Mouse (Mus musculus) embryonic stem cell, embryonic (primary cell): ENCODE data around the gene Ripk1.

Experiments used
- CTCF ChIA-PET, 4 experiments: fragments of 300-600 bp in 2 of 4; fragments of 350-600 bp in 2 of 4; sonication (Branson Sonifier 250); formaldehyde crosslinking; loops; one replicate each; lab custom pipeline; 2022; ENCODE audit warnings: inconsistent platforms in 2 of 4; lab: Charles Lee
- POLR2A ChIA-PET, 4 experiments: fragments of 300-600 bp in 2 of 4; fragments of 350-600 bp in 2 of 4; sonication (Branson Sonifier 250); formaldehyde crosslinking; loops; one replicate each; lab custom pipeline; 2022; ENCODE audit warnings: antibody characterized with exemption in 4 of 4, inconsistent platforms in 1 of 4; lab: Charles Lee

Gene Ripk1

GRCm38 (mm10) chr13:34002058-34003006, at the start of gene Ripk1, which contains the start of gene Serpinb6a:
TSS of gene Ripk1 (plus strand) at chr13:34002363.
TSS of gene Serpinb6a (minus strand) at chr13:34002794.
- POLR2A ChIA-PET = interaction anchor here (0.6 to 3.7 kb wide), 58 partner anchors 7 to 872 kb away, joined by 3 to 39 read pairs (median 4); partner anchors contain the start of genes Bphl (in 3 of the 4), Psmg4 (in 3 of the 4), Tubb2b (in 3 of the 4) and Nqo2 (in 2 of the 4)
- CTCF ChIA-PET = interaction anchor here (0.6 to 3.3 kb wide), 22 partner anchors 8 to 1664 kb away, joined by 3 to 20 read pairs (median 3); partner anchors contain the start of genes Bphl (in 2 of the 4), Gmds (in 1 of the 4), Nqo2 (in 1 of the 4) and Serpinb6c (in 1 of the 4)

GRCm38 (mm10) chr13:33952947-33953346, 49.2 kb upstream of the Ripk1 start:
- CTCF ChIA-PET = interaction anchor here in 1 of 4 experiments (1.0 kb wide), 1 partner anchor 42 kb away, joined by 3 read pairs; no protein-coding TSS in a partner anchor
- POLR2A ChIA-PET = interaction anchor here in 2 of 4 experiments (1.6 to 2.4 kb wide), 2 partner anchors 12 to 50 kb away, joined by 4 to 6 read pairs; partner anchors contain the start of genes Nqo2 (in 1 of the 2), Ripk1 (in 1 of the 2) and Serpinb6a (in 1 of the 2)

- POLR2A ChIA-PET = interaction anchor here in 3 of 4 experiments (0.5 to 3.5 kb wide), 19 partner anchors 9 to 652 kb away, joined by 3 to 14 read pairs (median 4); partner anchors contain the start of genes Ripk1 (in 2 of the 3), Serpinb6a (in 2 of the 3), Bphl (in 1 of the 3) and Serpinb6c (in 1 of the 3)
- CTCF ChIA-PET = interaction anchor here (0.5 to 4.0 kb wide), 47 partner anchors 9 to 256 kb away, joined by 3 to 67 read pairs (median 4); partner anchors contain the start of genes Ripk1 (in 2 of the 4), Serpinb6a (in 2 of the 4) and Bphl (in 1 of the 4)
These were observed 45.4 kb upstream of the Ripk1 start for GRCm38 (mm10) chr13:33956571-33957421.

GRCm38 (mm10) chr13:33959771-33960170, 42.4 kb upstream of the Ripk1 start:
- CTCF ChIA-PET = interaction anchor here in 2 of 4 experiments (0.6 to 1.3 kb wide), 3 partner anchors 35 to 987 kb away, joined by 3 to 4 read pairs (median 3); no protein-coding TSS in a partner anchor
- POLR2A ChIA-PET = interaction anchor here in 1 of 4 experiments (1.1 kb wide), 1 partner anchor 43 kb away, joined by 3 read pairs; the partner anchor contains the start of gene Serpinb6a

GRCm38 (mm10) chr13:33964206-33965046, 37.7 kb upstream of the Ripk1 start, which contains the start of gene Nqo2:
TSS of gene Nqo2 (plus strand) at chr13:33964687.
- ChIA-PET CTCF (interaction anchor here (0.6 to 2.4 kb wide), 8 partner anchors 7 to 821 kb away, joined by 3 to 11 read pairs (median 5); partner anchors contain the start of genes Ripk1 (in 1 of the 4) and Serpinb6a (in 1 of the 4)), POLR2A (interaction anchor here in 3 of 4 experiments (0.6 to 5.0 kb wide), 22 partner anchors 9 to 192 kb away, joined by 3 to 19 read pairs (median 4); partner anchors contain the start of genes Ripk1 (in 2 of the 3), Serpinb6a (in 2 of the 3), Serpinb6c (in 2 of the 3) and Tubb2b (in 1 of the 3))

GRCm38 (mm10) chr13:33965056-33966024, 36.8 kb upstream of the Ripk1 start:
- POLR2A ChIA-PET = interaction anchor here in 3 of 4 experiments (0.5 to 5.0 kb wide), 30 partner anchors 8 to 191 kb away, joined by 3 to 19 read pairs (median 4); partner anchors contain the start of genes Ripk1 (in 2 of the 3), Serpinb6a (in 2 of the 3), Serpinb6c (in 2 of the 3) and Bphl (in 1 of the 3)
- CTCF ChIA-PET = interaction anchor here (0.6 to 2.4 kb wide), 9 partner anchors 8 to 820 kb away, joined by 3 to 11 read pairs (median 5); partner anchors contain the start of genes Ripk1 (in 1 of the 4) and Serpinb6a (in 1 of the 4)

GRCm38 (mm10) chr13:33966025-33966412, 36.1 kb upstream of the Ripk1 start:
- ChIA-PET CTCF (interaction anchor here in 3 of 4 experiments (0.8 to 2.4 kb wide), 5 partner anchors 9 to 36 kb away, joined by 5 to 11 read pairs (median 6); partner anchors contain the start of genes Ripk1 (in 1 of the 3) and Serpinb6a (in 1 of the 3)), POLR2A (interaction anchor here in 2 of 4 experiments (0.6 to 5.0 kb wide), 17 partner anchors 9 to 190 kb away, joined by 3 to 19 read pairs (median 6); partner anchors contain the start of genes Ripk1 (in 2 of the 2), Serpinb6a (in 2 of the 2), Serpinb6c (in 2 of the 2) and Bphl (in 1 of the 2))

- ChIA-PET POLR2A (interaction anchor here in 2 of 4 experiments (0.5 to 5.0 kb wide), 8 partner anchors 10 to 163 kb away, joined by 3 to 18 read pairs (median 8); partner anchors contain the start of genes Bphl (in 1 of the 2), Ripk1 (in 1 of the 2), Serpinb6a (in 1 of the 2) and Serpinb6c (in 1 of the 2)), CTCF (interaction anchor here in 2 of 4 experiments (2.1 to 2.4 kb wide), 2 partner anchors 28 to 36 kb away, joined by 9 to 11 read pairs; partner anchors contain the start of genes Ripk1 (in 1 of the 2) and Serpinb6a (in 1 of the 2))
These were observed 35.6 kb upstream of the Ripk1 start for GRCm38 (mm10) chr13:33966574-33966973.

GRCm38 (mm10) chr13:33989625-33990024, 12.5 kb upstream of the Ripk1 start:
- ChIA-PET CTCF (interaction anchor here in 1 of 4 experiments (1.4 kb wide), 1 partner anchor 33 kb away, joined by 4 read pairs; no protein-coding TSS in a partner anchor), POLR2A (interaction anchor here in 3 of 4 experiments (0.6 to 1.4 kb wide), 4 partner anchors 13 to 254 kb away, joined by 3 to 5 read pairs (median 3); partner anchors contain the start of genes Ripk1 (in 1 of the 3), Serpinb6a (in 1 of the 3) and Serpinb6c (in 1 of the 3))

- ChIA-PET CTCF (interaction anchor here (0.5 to 3.5 kb wide), 35 partner anchors 10 to 1092 kb away, joined by 3 to 67 read pairs (median 3); partner anchors contain the start of genes Nqo2 (in 4 of the 4) and Bphl (in 1 of the 4)), POLR2A (interaction anchor here in 2 of 4 experiments (0.6 to 2.4 kb wide), 20 partner anchors 8 to 158 kb away, joined by 3 to 14 read pairs (median 4); partner anchors contain the start of genes Nqo2 (in 2 of the 2), Bphl (in 1 of the 2), Serpinb6a (in 1 of the 2) and Serpinb6c (in 1 of the 2))
These were observed 7.0 kb upstream of the Ripk1 start for GRCm38 (mm10) chr13:33995197-33995596.

- ChIA-PET POLR2A (interaction anchor here in 3 of 4 experiments (0.6 to 3.7 kb wide), 44 partner anchors 8 to 872 kb away, joined by 3 to 39 read pairs (median 6); partner anchors contain the start of genes Bphl (in 3 of the 3), Psmg4 (in 3 of the 3), Tubb2b (in 3 of the 3) and Nqo2 (in 2 of the 3)), CTCF (interaction anchor here in 3 of 4 experiments (0.6 to 3.3 kb wide), 9 partner anchors 15 to 791 kb away, joined by 3 to 20 read pairs (median 6); partner anchors contain the start of genes Bphl (in 1 of the 3) and Nqo2 (in 1 of the 3))
These were observed 895 bp downstream of the Ripk1 start for GRCm38 (mm10) chr13:34003058-34003457.

- ChIA-PET CTCF (no interaction called here), POLR2A (no interaction called here)
These were observed 5.1 kb downstream of the Ripk1 start for GRCm38 (mm10) chr13:34007234-34007633.

- ChIA-PET POLR2A (interaction anchor here in 2 of 4 experiments (0.5 to 2.5 kb wide), 3 partner anchors 14 to 272 kb away, joined by 3 to 8 read pairs (median 3); partner anchors contain the start of genes Ripk1 (in 1 of the 2) and Serpinb6a (in 1 of the 2)), CTCF (interaction anchor here in 1 of 4 experiments (1.0 kb wide), 1 partner anchor 60 kb away, joined by 3 read pairs; no protein-coding TSS in a partner anchor)
These were observed 14.9 kb downstream of the Ripk1 start for GRCm38 (mm10) chr13:34016927-34017569.
